Mouse (Mus musculus) hindbrain, postnatal 0 days (tissue): ENCODE data around the gene Rsrc2. TPM values are rescaled to one million over a fixed set of nuclear protein-coding genes. Genes with fewer than 3 reads are reported as not detected.
"Not testable (repeated sequence)": the region's sequence is repeated elsewhere in the genome, so short reads cannot be mapped to it uniquely, and the experiment has no call there.

ENCODE experiments used
- ATAC-seq: fragments of 200-750 bp; cut with Nextera tagmentation; 2 replicates; pipeline ENCODE4 v1.8.0; 2017; ENCODE audit warnings: mild to moderate bottlenecking, moderate TSS enrichment, moderate library complexity
- DNase-seq: peaks from one replicate; pipeline ENCODE4 v3.0.0-alpha.2; 2015; ENCODE audit warnings: low spot score
- H3K27ac ChIP-seq: fragments of 300-500 bp; sonication (generic); 2 replicates; pipeline ENCODE4 v1.5.1; 2014; ENCODE audit warnings: mild to moderate bottlenecking
- H3K27me3 ChIP-seq: fragments of 300-500 bp; sonication (generic); 2 replicates; pipeline ENCODE4 v1.6.1; 2014; ENCODE audit warnings: low read length, mixed read lengths; ENCODE audit not compliant: insufficient read depth
- H3K36me3 ChIP-seq: fragments of 300-500 bp; sonication (generic); 2 replicates; pipeline ENCODE4 v1.6.1; 2014; ENCODE audit warnings: low read length, mixed read lengths; ENCODE audit not compliant: insufficient read depth
- H3K4me1 ChIP-seq: fragments of 300-500 bp; sonication (generic); 2 replicates; pipeline ENCODE4 v1.6.1; 2014; ENCODE audit warnings: antibody characterized with exemption, low read length, mixed read lengths; ENCODE audit not compliant: insufficient read depth
- H3K4me2 ChIP-seq: fragments of 300-500 bp; sonication (generic); 2 replicates; pipeline ENCODE4 v1.6.1; 2014; ENCODE audit warnings: low read depth, mild to moderate bottlenecking, low read length, moderate library complexity, mixed read lengths
- H3K4me3 ChIP-seq: fragments of 300-500 bp; sonication (generic); 2 replicates; pipeline ENCODE4 v1.5.1; 2014; ENCODE audit warnings: low read length
- H3K9ac ChIP-seq: fragments of 300-500 bp; sonication (generic); replicated peaks from 2 replicates; pipeline ENCODE4 v1.6.1; 2014; ENCODE audit warnings: mild to moderate bottlenecking, low read length, moderate library complexity, mixed read lengths
- H3K9me3 ChIP-seq: fragments of 300-500 bp; sonication (generic); 2 replicates; pipeline ENCODE4 v1.6.1; 2016; ENCODE audit warnings: low read length, mixed read lengths
- CTCF ChIP-seq: IDR thresholded peaks from 2 replicates; pipeline ENCODE4 v1.5.1; 2016; ENCODE audit warnings: antibody characterized with exemption, control low read depth, low read depth
- WGBS: fragments of 180-500 bp; shearing (Covaris S2); extraction: QIAGEN DNeasy Blood & Tissue Kit; methylation state at CpG from one replicate; pipeline ENCODE4 v1.1.7; 2014; 5-methylcytosine and 5-hydroxymethylcytosine counted together
- polyA plus RNA-seq: library from polyadenylated mRNA; unstranded; fragments of >200 nt; fragmentation: Nextera tagmentation; extraction: Ambion mirVana; gene quantifications from 2 replicates; pipeline ENCODE4 v1.2.1, GENCODE M21; 2015
- total RNA-seq: library from RNA; depleted of rRNA; stranded (reverse); fragments of >200 nt; gene quantifications from 2 replicates; pipeline ENCODE4 v1.2.3, GENCODE M21; 2014

The Rsrc2 gene
- total and polyA plus RNA-seq, 2 experiments from 2014 or later = 39.9 to 112 TPM

DNA sequence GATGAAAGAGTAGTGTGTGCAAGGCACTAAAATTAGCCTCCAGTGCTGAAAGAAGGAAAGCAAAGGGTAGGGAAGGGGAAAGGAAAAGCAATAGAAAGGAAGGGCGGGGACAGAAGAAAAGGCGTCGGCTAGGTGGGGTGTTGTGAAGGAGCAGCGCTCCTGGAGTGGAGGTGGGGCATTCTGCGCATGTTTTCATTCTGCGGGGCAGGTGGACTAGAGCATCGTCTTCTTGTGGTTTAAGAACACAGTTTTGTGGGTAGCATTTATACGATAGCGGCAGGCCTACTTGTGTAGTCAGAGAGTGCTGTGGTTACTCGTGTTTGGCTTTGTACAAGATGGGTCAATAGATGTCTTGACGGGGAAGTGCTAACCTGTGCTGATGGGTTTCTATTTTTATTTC, 16.3 kb upstream of the Rsrc2 start:
- TF ChIP-seq CTCF = no peak
- WGBS = 95% methylated on average over 11 of the region's 11 CpGs

DNA sequence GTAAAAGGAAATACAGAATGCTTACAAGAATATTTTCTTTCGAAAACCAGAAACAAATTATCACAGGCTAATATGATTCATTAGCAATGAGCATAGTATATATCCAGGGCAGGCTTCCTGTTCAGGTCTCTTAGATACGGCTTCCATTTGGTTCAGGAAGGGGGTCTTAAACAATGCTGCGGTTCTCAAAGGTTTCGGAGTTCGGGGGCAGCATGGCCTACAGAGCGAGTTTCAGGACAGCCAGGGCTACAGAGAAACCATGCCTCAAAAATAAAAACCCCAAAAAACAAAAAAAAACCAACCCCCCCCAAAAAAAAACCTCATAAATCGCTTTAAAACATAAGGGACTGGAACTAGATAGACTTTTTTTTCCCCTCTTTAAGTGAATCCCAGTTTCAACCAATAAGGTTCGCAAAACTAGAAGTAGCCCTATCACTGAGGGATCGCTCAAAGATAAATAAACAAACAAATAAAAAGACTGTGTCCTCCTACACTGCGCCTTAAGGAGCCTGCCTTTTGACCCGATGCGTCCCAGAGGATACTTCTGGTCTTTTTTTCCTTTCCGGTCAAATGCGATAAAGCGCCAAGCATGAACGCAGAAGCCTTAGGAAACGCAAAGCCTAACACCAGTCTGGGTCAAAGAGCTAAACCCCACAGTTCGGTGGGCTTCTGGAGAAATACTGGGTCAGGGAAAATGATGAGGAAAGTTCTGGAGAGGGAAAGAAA, 712 bp downstream of the Rsrc2 start:
- H3K9me3 ChIP-seq = no peaks in the 10 kb centered on the region

More for the DNA sequence above, 16.3 kb upstream of the Rsrc2 start:
- Histone ChIP-seq H3K9me3 (no peaks in the 10 kb centered on the region), H3K4me2 (no peak overlapping the region), H3K27me3 (no peaks in the 10 kb centered on the region), H3K4me3 (no peak overlapping the region), H3K36me3 (no peaks in the 10 kb centered on the region), H3K27ac (no peak overlapping the region), H3K4me1 (no peaks in the 10 kb centered on the region), H3K9ac (no peak overlapping the region)
- DNase-seq (no peak), ATAC-seq (no peak)

DNA sequence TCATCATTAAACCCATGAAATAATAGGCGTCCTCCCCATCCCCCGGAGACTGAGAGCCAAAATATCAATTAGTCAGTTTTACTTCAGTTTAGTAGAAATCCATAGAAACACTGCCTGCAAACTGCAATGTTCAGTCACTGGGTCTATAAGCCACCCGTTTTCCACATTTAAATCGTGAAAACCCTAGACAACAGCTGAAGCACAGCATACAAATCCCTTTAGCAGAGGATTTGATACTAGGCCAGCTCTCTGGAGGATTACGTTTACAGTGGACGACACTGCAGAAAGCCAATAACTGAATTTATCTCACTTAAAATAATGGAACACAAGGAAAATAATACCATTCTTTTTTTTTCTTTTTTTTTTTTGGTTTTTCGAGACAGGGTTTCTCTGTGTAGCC, 1.6 kb downstream of the Rsrc2 start:
- Histone ChIP-seq H3K9ac (peak overlapping the region; percentile 51), H3K27ac (peak overlapping the region; percentile 26; the same call in 1 of the 2 replicates), H3K4me1 (peaks cover 15% of the 10 kb centered on the region), H3K4me3 (peak overlapping the region; percentile 79), H3K4me2 (peak overlapping the region; percentile 76), H3K9me3 (no peaks in the 10 kb centered on the region), H3K36me3 (peaks cover 19% of the 10 kb centered on the region), H3K27me3 (no peaks in the 10 kb centered on the region)
- ATAC-seq (no peak), DNase-seq (peak; percentile 40)
- WGBS = 18% methylated on average over 7 of the region's 7 CpGs
- no peak for TF ChIP-seq CTCF

More for the DNA sequence above, 712 bp downstream of the Rsrc2 start:
- no peak for TF ChIP-seq CTCF
- H3K4me2 ChIP-seq = peak overlapping the region; percentile 76
- H3K36me3 ChIP-seq = peaks cover 12% of the 10 kb centered on the region
- DNase-seq (peak; percentile 3), ATAC-seq (no peak; the same call in 1 of the 2 replicates)
- peak overlapping the region; percentile 71 for H3K9ac ChIP-seq
- no peaks in the 10 kb centered on the region for H3K27me3 ChIP-seq
- H3K4me3 ChIP-seq = peak overlapping the region; percentile 79
- H3K27ac ChIP-seq = peak overlapping the region; percentile 99
- 2% methylated on average over 18 of the region's 18 CpGs for WGBS
- H3K4me1 ChIP-seq = peaks cover 15% of the 10 kb centered on the region

DNA sequence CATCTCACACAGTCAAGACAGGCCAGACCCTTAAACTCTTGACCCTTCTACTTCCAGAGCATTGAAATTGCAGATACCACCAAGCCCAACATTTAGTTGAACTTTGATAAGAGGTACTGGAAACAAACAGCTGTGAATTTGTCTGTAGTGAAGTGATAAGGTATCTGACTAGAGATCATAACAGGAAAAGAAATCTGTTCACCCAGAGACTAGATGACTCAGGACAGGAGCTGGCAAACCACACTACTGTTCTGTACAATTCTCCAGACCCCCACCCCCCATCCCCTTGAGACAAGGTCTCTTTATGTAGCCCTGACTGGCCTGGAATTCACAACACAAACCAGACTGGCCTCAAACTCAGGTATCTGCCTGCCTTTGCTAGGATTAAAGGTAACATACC, 3.0 kb downstream of the Rsrc2 start:
- Histone ChIP-seq H3K9me3 (no peaks in the 10 kb centered on the region), H3K4me3 (0 out of 2 replicates have a peak overlapping the region, but pooled peaks have one; percentile 79), H3K4me1 (peaks cover 15% of the 10 kb centered on the region), H3K27ac (no peak overlapping the region), H3K4me2 (peak overlapping the region; percentile 76), H3K27me3 (no peaks in the 10 kb centered on the region), H3K36me3 (peaks cover 23% of the 10 kb centered on the region), H3K9ac (no peak overlapping the region; the same call in 1 of the 2 replicates)
- no peak for DNase-seq
- no peak for TF ChIP-seq CTCF
- ATAC-seq = no peak

DNA sequence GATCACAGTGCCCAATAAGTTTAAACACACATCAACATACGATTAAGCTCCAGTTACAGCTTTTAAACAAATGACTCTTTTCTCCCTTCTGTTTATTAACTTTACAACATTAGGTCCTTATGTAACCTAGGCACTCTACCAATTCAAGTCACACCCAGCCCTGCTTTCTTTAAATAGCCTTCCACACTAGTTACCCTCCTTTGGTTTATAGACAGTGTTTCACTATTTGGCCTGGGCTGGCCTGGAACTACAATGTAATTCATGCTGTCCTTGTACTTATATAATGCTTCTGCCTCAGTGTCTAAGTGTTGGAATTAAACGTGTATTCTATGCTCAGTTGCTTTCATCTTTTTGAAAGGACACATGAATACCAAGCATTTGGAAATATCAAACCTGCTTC, 4.9 kb downstream of the Rsrc2 start:
- Histone ChIP-seq H3K4me2 (no peak overlapping the region), H3K4me1 (peaks cover 15% of the 10 kb centered on the region), H3K36me3 (peaks cover 29% of the 10 kb centered on the region), H3K27ac (no peak overlapping the region), H3K9ac (no peak overlapping the region), H3K9me3 (no peaks in the 10 kb centered on the region), H3K27me3 (no peaks in the 10 kb centered on the region), H3K4me3 (no peak overlapping the region)
- DNase-seq (no peak), ATAC-seq (no peak)
- WGBS = 86% methylated on average over 2 of the region's 2 CpGs
- no peak for TF ChIP-seq CTCF

DNA sequence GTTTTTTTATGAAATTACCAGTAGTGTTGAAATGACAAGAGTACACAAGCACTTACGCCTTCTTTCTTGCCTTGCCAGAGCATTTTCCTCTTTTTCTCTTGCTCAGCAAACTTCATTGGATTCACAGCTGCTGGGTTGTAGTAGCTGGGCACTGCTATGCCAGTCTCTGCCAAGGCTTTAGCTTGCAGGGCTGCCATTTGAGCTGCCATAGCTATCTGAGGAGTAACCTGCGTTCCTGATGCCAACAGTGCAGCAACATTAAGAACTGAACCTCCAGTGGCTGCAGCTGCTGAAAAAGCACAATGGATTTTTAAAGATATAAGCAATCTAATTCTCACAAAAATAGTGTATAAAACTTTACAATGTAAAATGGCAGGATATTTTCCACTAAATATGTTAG, 18.2 kb downstream of the Rsrc2 start:
- no peak for ATAC-seq
- Histone ChIP-seq H3K36me3 (peaks cover 63% of the 10 kb centered on the region), H3K27me3 (no peaks in the 10 kb centered on the region)

DNA sequence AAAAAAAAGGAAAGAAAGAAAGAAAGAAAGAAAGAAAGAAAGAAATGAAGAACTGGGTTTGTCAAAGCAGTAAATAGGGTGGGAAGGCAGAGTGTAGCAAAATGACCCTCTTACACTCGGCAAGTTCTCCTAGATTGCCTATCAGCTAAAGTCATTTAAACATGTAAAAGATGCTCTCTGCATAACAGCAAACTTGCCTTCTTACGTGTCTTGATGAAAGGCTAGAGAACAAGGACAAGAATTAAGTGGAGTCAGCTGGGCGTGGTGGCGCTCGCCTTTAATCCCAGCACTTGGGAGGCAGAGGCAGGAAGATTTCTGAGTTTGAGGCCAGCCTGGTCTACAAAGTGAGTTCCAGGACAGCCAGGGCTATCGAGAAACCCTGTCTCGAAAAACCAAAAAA, 25.4 kb downstream of the Rsrc2 start:
- H3K27ac ChIP-seq, H3K4me1 ChIP-seq, H3K9ac ChIP-seq, ATAC-seq, H3K27me3 ChIP-seq, H3K4me2 ChIP-seq, H3K4me3 ChIP-seq, DNase-seq, H3K9me3 ChIP-seq: not testable (repeated sequence)
- H3K36me3 ChIP-seq = peaks cover 12% of the 10 kb centered on the region; the same call in 1 of the 2 replicates
- WGBS = 90% methylated on average over 7 of the region's 7 CpGs

More for the DNA sequence above, 18.2 kb downstream of the Rsrc2 start:
- Histone ChIP-seq H3K4me2 (no peak overlapping the region), H3K4me3 (no peak overlapping the region), H3K9ac (no peak overlapping the region), H3K9me3 (no peaks in the 10 kb centered on the region), H3K27ac (no peak overlapping the region), H3K4me1 (no peaks in the 10 kb centered on the region)
- WGBS = 87% methylated on average over 2 of the region's 2 CpGs
- DNase-seq = no peak
- no peak for TF ChIP-seq CTCF
